Mouse (Mus musculus): ENCODE data around the gene Aplp1.

DNA sequence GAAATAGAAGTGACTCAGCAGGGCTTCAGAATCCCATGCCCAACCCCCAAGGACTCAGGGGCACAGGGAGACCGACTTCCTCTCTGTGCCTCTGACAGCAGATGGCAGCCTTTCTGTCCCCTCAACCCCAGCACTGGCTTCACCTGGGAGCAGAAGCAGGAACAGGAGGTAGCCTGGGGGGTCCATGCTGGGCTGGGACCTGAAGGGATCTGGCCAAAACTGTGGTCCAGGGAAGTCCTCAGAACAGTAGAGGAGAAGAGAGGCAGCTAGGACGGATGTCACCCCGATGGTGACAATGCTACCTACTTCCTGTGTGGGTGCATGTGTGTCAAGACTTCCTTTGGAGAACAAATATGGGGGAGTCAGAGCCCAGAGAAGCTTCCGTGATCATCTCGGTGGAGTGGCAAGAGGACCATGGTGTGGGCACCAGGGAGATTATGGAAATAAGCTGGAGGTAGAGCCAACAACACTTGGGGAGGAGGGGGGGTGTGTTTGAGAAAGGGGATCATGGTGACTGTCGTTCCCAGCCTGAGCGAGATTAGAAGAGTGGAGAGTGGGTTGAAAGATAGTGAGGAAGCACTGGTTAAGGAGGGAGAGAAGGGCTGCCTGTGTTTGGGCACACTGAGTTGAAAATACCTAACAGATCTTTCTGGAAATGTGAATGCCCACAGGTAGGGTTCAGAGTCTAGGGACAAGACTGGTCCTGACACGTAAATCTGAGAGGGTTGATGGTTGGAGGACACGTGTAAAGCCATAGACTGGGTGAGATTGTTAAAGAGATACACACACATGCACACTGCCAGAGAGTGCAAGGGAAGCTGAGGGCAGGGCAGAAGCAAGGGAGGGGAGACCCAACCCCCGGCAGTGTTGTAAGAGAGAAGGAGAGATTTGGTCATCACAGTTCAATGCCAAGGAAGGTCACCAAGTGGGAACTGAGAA, 25.5 kb downstream of the Aplp1 start, which contains the start of gene Hcst:
- TF ChIP-seq POLR2A (IDR thresholded peaks at IDR 0.05; ENCODE audit: insufficient read length, low read depth) (no peak), REST (IDR thresholded peaks at IDR 0.05; ENCODE audit: insufficient read depth, insufficient read length) (no peak), E2F4 (IDR thresholded peaks at IDR 0.05; ENCODE audit: insufficient read depth) (no peak), POLR2AphosphoS2 (IDR thresholded peaks at IDR 0.05; ENCODE audit: insufficient read length, low read depth) (no peak), MYOD1 (IDR thresholded peaks at IDR 0.05; ENCODE audit: control insufficient read depth in 1 of 3, insufficient read length in 2 of 3, low read depth in 2 of 3) (no peak), USF1 (IDR thresholded peaks at IDR 0.05; ENCODE audit: low read depth) (no peak), MYOG (IDR thresholded peaks at IDR 0.05; ENCODE audit: control insufficient read depth in 1 of 3, insufficient read depth in 1 of 3, insufficient read length in 2 of 3, low read depth in 2 of 3) (no peak), CEBPB (IDR thresholded peaks at IDR 0.05; ENCODE audit: insufficient read depth, poor library complexity, severe bottlenecking) (no peak), MAX (IDR thresholded peaks at IDR 0.05; ENCODE audit: low read depth) (no peak), TCF12 (IDR thresholded peaks at IDR 0.05; ENCODE audit: insufficient read depth, poor library complexity, severe bottlenecking) (no peak), SRF (IDR thresholded peaks at IDR 0.05; ENCODE audit: control insufficient read depth, insufficient read length, low read depth) (no peak), TCF3 (IDR thresholded peaks at IDR 0.05; ENCODE audit: insufficient read length, low read depth) (no peak)

Data from myocyte (in vitro differentiated cells).